Mouse (Mus musculus) heart, postnatal 14 days (tissue): Measurements from ENCODE around the gene Foxm1. TPM values are rescaled to one million over a fixed set of nuclear protein-coding genes. Genes with fewer than 3 reads are reported as not detected.
"Not testable (repeated sequence)": the region's sequence is repeated elsewhere in the genome, so short reads cannot be mapped to it uniquely, and the experiment has no call there.

Experiments
- DNase-seq, 2 experiments: peaks; one replicate each; pipeline ENCODE4 v3.0.0; 2021 to 2022
- intact Hi-C: fragments of 180-260 bp; cut with DNase I; formaldehyde crosslinking; loops from one replicate; pipeline ENCODE4 v1.15.1; 2025
- total RNA-seq, 2 experiments: library from RNA; stranded (reverse); gene quantifications; 2 replicates each; pipeline ENCODE4 v1.2.3; 2021

Foxm1 gene
- total RNA-seq, 2 experiments from 2014 or later = 4.1 to 6.3 TPM

DNA sequence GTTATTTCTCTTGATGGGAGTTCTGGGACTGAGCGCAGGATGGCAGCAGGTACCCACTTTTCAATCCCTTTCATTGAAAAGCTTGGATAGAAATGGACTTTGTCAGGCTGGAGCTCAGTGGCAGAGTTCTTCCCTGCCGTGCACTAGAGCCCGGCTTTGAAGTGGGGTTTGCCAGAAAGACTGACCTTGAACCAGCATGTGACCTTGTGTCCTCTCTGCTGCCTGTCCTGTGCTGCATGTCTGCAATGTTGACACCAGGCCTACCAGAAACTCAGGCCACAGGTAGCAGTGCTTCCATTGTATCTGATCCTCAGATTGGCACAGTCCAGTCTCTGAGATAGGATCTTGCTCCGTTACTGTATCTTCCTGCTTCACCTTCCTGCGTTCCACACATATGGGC, 7.3 kb downstream of the Foxm1 start:
- intact Hi-C loops = loop anchor here (5.0 kb wide), 1 partner anchor 37 kb away; no protein-coding TSS in a partner anchor
- no peak for DNase-seq

- peak; percentile 26 to 44 for DNase-seq
- intact Hi-C loops = no loop called here
Observed at GRCm38 (mm10) chr6:128375192-128375591, 12.4 kb downstream of the Foxm1 start, which contains the start of the genes Tex52 and Gm44596. TSS of gene Tex52 (plus strand) at chr6:128375456. TSS of gene Gm44596 (plus strand) at chr6:128375503.

DNA sequence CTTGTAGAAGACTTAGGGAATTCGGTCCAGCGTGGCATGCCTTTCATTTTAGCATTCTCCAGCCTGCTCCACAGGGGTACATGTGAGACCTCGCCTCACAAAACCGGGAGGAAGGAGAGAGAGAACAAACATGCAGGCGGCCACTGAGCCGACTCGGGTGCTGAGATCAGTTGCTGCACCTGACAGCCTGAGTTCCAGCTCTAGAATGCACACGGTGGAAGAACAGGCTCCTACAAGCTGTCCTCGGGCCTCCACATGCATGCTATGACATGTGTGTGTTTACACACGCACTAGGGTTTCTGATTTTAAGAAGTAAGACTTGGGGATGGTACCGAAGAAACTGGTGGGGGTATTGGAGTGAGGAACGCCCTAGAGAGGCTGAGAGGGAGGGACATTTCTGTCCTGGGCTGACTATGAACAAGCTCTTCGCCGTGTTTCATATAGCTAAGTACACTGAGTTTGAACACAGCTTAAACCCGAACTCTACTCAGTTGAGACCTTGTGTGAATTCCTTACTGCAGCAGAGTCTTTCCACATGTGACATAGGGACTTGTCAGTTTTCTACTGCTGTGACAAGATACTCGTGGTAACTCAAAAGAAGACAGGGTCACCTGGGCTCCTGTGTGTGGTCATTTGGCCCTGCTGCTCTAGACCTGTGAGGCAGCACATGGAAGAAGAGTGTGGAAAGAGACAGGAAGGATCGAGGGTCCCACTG, 13.8 kb downstream of the Foxm1 start:
- DNase-seq = no peak
- intact Hi-C loops = no loop called here

- intact Hi-C loops = loop anchor here (2.0 kb wide), 1 partner anchor 31 kb away; no protein-coding TSS in a partner anchor
- DNase-seq = no peak
Observed at GRCm38 (mm10) chr6:128379636-128380035, 16.9 kb downstream of the Foxm1 start.

- intact Hi-C loops = loop anchor here (2.0 kb wide), 1 partner anchor 30 kb away; no protein-coding TSS in a partner anchor
- not testable (repeated sequence) for DNase-seq
Observed at GRCm38 (mm10) chr6:128380594-128381167, 17.9 kb downstream of the Foxm1 start.

DNA sequence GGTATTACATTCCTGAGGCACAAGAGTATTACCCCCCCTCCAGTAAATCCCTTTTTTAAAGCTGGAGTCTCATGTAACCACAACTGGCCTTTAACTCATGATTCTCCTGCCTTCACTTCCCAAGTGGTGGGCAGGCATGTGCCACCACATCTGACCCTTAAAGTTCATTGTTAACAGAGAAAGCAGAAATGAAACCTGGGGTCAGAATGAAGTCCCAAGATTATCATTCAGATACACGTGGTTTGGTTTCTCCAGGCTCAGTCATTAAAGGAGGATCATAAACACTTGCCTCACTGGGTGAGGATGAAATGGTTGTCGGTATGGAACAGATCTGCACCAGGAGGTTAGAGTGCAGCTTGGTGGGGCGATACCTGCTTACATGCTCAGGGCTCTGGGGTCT, 18.5 kb downstream of the Foxm1 start:
- DNase-seq = no peak
- intact Hi-C loops = loop anchor here (2.0 kb wide), 1 partner anchor 30 kb away; no protein-coding TSS in a partner anchor

GRCm38 (mm10) chr6:128383752-128384151, 21.0 kb downstream of the Foxm1 start:
- no peak for DNase-seq
- intact Hi-C loops = no loop called here

DNA sequence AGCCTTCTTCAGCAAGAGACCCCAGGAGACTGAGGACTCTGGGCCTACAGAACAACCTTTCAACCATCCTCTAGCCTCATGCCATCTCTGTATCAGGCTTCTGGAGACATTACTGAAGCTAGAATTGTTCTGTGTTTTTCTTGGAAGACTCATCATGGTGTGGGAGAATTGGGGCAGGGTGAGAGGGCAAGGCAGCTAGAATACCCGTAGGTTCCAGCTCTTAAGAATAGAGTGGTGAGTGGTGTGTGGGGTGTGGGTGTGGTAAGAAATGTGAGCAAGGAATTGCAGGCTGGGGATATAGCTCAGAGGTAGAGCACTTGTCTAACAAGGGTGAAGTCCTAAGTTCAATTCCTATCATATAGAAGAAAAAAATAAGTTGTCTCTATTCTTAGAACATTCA, 22.3 kb downstream of the Foxm1 start:
- intact Hi-C loops = no loop called here
- DNase-seq = no peak

DNA sequence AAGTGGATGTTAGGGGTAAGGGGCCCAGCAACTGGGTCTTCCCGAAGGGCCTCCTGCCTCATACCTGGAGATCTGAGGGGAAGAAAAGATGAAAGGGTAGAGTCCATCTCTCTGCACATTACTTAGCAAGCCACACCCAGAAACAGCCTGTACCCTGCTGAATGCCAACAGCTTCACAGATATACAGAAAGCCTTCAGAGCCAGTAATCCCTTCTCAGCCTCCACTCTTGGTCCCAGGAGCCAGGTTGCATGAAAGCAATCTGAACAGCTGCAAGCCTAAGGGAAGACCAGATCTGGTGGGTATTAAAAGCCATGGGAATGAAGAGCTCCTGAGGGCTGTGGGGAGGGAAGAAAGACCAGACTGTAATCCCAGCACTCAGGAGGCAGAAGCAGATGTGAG, 26.4 kb downstream of the Foxm1 start:
- no peak for DNase-seq
- intact Hi-C loops = no loop called here

DNA sequence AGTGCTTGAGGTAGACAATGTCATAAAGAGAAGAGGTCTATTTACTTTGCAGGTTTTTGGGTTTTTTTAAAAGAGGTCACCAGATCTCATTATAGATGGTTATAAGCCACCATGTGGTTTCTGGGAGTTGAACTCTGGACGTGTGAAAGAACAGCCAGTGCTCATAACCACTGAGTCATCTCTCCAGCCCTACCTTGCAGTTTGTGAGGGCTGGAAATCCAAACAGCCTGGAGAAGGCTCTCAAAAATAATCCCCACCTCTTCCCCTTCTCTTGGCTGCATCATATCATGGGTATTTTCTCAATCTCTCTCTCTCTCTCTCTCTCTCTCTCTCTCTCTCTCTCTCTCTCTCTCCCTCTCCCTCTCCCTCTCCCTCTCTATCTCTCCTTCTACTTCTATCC, 27.9 kb downstream of the Foxm1 start:
- no peak for DNase-seq
- intact Hi-C loops = no loop called here

- intact Hi-C loops = no loop called here
- no peak for DNase-seq
Observed at GRCm38 (mm10) chr6:128397574-128398261, 35.0 kb downstream of the Foxm1 start.

DNA sequence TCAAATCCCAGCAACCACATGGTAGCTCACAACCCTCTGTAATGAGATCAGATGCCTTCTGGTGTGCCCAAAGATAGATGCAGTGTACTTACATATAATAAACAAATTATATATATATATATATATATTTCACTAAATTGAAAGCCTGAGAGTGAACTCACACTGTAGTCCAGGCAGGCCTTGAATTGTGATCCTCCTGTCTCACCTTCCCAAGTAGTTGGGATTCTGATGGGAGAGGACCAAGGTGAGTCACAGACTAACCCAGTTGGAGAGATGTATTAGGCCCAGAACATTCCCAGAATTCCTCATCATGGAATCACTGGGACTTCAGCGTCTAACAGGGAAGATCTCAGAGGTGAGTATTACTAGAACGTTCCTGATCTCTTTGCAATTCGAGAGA, 36.2 kb downstream of the Foxm1 start, which contains the start of gene Nrip2:
Gene Nrip2, plus strand, starts transcription at position 301 of the 400 bp plus-strand sequence.
- DNase-seq = no peak
- intact Hi-C loops = no loop called here

- peak; percentile 16 to 42 for DNase-seq
- intact Hi-C loops = no loop called here
Observed at GRCm38 (mm10) chr6:128399421-128400185, 36.8 kb downstream of the Foxm1 start.

- intact Hi-C loops = loop anchor here (5.0 kb wide), 1 partner anchor 32 kb away; no protein-coding TSS in a partner anchor
- DNase-seq = peak in 1 of 2 experiments; percentile 16
Observed at GRCm38 (mm10) chr6:128404708-128405107, 41.9 kb downstream of the Foxm1 start.

GRCm38 (mm10) chr6:128408544-128409125, 45.9 kb downstream of the Foxm1 start:
- no peak for DNase-seq
- intact Hi-C loops = loop anchor here (5.0 kb wide), 1 partner anchor 36 kb away; no protein-coding TSS in a partner anchor

- intact Hi-C loops = loop anchor here (2.0 to 5.0 kb wide), 2 partner anchors 30 to 173 kb away; no protein-coding TSS in a partner anchor
- no peak for DNase-seq
Observed at GRCm38 (mm10) chr6:128410305-128410704, 47.5 kb downstream of the Foxm1 start.

DNA sequence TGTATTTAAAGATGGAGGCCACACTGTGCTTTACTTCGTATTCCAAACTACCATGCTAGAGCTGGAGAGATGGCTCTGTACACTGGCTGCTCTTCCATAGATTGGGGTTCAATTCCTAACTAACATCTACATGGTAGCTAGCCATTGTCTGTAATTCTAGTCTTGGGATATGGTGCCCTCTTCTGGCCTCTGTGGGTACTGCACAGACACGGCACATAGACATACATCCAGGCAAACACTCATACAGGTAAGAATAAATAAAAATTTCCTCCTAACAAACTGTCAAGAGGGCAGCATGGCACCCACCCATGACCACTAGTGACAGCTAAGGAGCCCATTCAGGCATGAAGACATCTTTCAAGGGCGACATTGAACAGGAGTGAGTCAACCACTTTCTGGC, 48.3 kb downstream of the Foxm1 start:
- DNase-seq = peak; percentile 77 to 85
- intact Hi-C loops = loop anchor here (1.0 to 5.0 kb wide), 3 partner anchors 30 to 174 kb away; no protein-coding TSS in a partner anchor

DNA sequence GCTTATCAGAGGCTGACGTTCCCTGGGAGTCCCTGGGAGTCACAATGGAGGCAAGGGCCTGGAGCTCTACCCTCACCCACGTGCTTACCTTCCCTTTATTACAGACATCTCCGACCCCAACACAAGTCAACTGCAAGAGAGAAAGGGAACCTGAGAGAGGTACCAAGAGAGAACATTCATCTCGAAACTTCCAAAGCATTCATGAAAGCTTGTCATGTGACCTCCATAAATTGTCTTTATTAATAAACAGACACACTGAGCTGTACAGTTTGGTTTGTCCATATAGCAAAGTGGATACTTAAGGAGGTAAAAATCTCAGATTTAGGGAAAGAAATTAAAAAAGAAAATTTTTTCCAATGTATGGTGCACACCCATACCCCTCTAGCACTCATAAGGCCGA, 53.4 kb downstream of the Foxm1 start:
- intact Hi-C loops = no loop called here

DNA sequence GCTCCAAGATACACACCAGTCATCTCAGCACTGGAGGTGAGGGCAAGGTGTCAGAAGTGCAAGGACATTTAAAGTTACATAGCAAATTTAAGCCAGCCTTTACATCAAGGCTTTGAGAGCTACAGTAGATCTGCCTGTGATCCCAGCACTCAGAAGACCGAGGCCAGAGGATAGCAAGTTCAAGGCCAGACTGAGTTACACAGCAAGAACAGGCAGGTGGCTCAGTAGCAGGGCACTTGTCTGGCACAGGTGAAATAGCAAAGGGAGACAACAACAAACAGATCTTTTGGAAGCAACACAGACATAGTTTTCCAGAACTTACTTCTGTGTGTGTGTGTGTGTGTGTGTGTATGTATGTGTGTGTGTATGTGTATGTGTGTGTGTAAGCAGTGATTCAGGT, 55.3 kb downstream of the Foxm1 start:
- DNase-seq = no peak
- intact Hi-C loops = no loop called here

More for the DNA sequence above, 53.4 kb downstream of the Foxm1 start:
- DNase-seq = no peak

- intact Hi-C loops = no loop called here
- DNase-seq = no peak
Observed at GRCm38 (mm10) chr6:128421036-128421435, 58.3 kb downstream of the Foxm1 start.
